Mouse (Mus musculus): ENCODE results near the gene Ube2g1. TPM values are rescaled to one million over a fixed set of nuclear protein-coding genes. Genes with fewer than 3 reads are reported as not detected.

Ube2g1 gene
- total RNA-seq, 2 experiments from 2014 or later = 27.1 to 35.6 TPM

Other genes starting within 250 kb of the Ube2g1 start
- not detected in 2 replicates for gene Tekt1, start 244.8 kb upstream of the Ube2g1 start, total RNA-seq (2014; fragmentation: Nextera tagmentation)
- gene Tekt1, start 244.8 kb upstream of the Ube2g1 start, total RNA-seq (2017) = not detected in 2 replicates
- 0.50 and 0.52 TPM in 2 replicates for gene Smtnl2, start 195.6 kb upstream of the Ube2g1 start, total RNA-seq (2014; fragmentation: Nextera tagmentation)
- gene Smtnl2, start 195.6 kb upstream of the Ube2g1 start, total RNA-seq (2017) = 0.11 TPM in 1 of 2 replicates, not detected in the other
- not detected in 2 replicates for gene Ggt6, start 171.8 kb upstream of the Ube2g1 start, total RNA-seq (2014; fragmentation: Nextera tagmentation)
- not detected in 2 replicates for gene Ggt6, start 171.8 kb upstream of the Ube2g1 start, total RNA-seq (2017)
- 215 and 248 TPM in 2 replicates for gene Mybbp1a, start 165.9 kb upstream of the Ube2g1 start, total RNA-seq (2014; fragmentation: Nextera tagmentation)
- gene Mybbp1a, start 165.9 kb upstream of the Ube2g1 start, total RNA-seq (2017) = 185 and 248 TPM in 2 replicates
- 38.3 and 46.8 TPM in 2 replicates for gene Spns2, start 117.4 kb upstream of the Ube2g1 start, total RNA-seq (2014; fragmentation: Nextera tagmentation)
- gene Spns2, start 117.4 kb upstream of the Ube2g1 start, total RNA-seq (2017) = 16.0 and 23.3 TPM in 2 replicates
- 9.2 and 14.0 TPM in 2 replicates for gene Spns3, start 56.8 kb upstream of the Ube2g1 start, total RNA-seq (2014; fragmentation: Nextera tagmentation)
- 3.8 and 7.1 TPM in 2 replicates for gene Spns3, start 56.8 kb upstream of the Ube2g1 start, total RNA-seq (2017)
- gene Ankfy1, start 82.7 kb downstream of the Ube2g1 start, total RNA-seq (2014; fragmentation: Nextera tagmentation) = 27.7 and 30.3 TPM in 2 replicates
- gene Ankfy1, start 82.7 kb downstream of the Ube2g1 start, total RNA-seq (2017) = 24.0 and 28.9 TPM in 2 replicates
- 6.6 and 10.1 TPM in 2 replicates for gene Cyb5d2, start 188.9 kb downstream of the Ube2g1 start, total RNA-seq (2014; fragmentation: Nextera tagmentation)
- gene Cyb5d2, start 188.9 kb downstream of the Ube2g1 start, total RNA-seq (2017) = 3.9 and 5.4 TPM in 2 replicates
- 38.9 and 40.4 TPM in 2 replicates for gene Zzef1, start 188.9 kb downstream of the Ube2g1 start, total RNA-seq (2014; fragmentation: Nextera tagmentation)
- gene Zzef1, start 188.9 kb downstream of the Ube2g1 start, total RNA-seq (2017) = 26.9 and 27.3 TPM in 2 replicates